Mouse (Mus musculus) midbrain, embryonic 11.5 days (tissue): ENCODE measurements at regions not wholly inside any gene's neighbourhood (a gene's known extent, or its start where the extent isn't known, plus 50 kb on each side); places are given as distances from the start of the nearest gene placed in this dataset.
A peak's percentile ranks its signal among the peaks of the same experiment; 100 is the strongest.

ENCODE experiments used
- ATAC-seq: fragments of 200-750 bp; cut with Nextera tagmentation; 2 replicates; pipeline ENCODE4 v1.8.0; 2017; ENCODE audit warnings: moderate TSS enrichment, moderate library complexity; ENCODE audit not compliant: low FRiP score
- DNase-seq: peaks from one replicate; pipeline ENCODE4 v3.0.0; 2015; ENCODE audit warnings: low spot score; ENCODE audit errors: missing footprints
- H3K27ac ChIP-seq: fragments of 300-500 bp; sonication (generic); 2 replicates; pipeline ENCODE4 v1.5.1; 2014; ENCODE audit warnings: low read depth, low read length
- H3K27me3 ChIP-seq: fragments of 300-500 bp; sonication (generic); 2 replicates; pipeline ENCODE4 v1.6.1; 2014; ENCODE audit warnings: mild to moderate bottlenecking, low read length, moderate library complexity, mixed read lengths; ENCODE audit not compliant: control insufficient read depth, insufficient read depth
- H3K36me3 ChIP-seq: fragments of 300-500 bp; sonication (generic); 2 replicates; pipeline ENCODE4 v1.6.1; 2014; ENCODE audit warnings: mild to moderate bottlenecking, low read length, moderate library complexity, mixed read lengths; ENCODE audit not compliant: control insufficient read depth, insufficient read depth
- H3K4me1 ChIP-seq: fragments of 300-500 bp; sonication (generic); 2 replicates; pipeline ENCODE4 v1.6.1; 2014; ENCODE audit warnings: low read length; ENCODE audit not compliant: control insufficient read depth, insufficient read depth
- H3K4me2 ChIP-seq: fragments of 300-500 bp; sonication (generic); 2 replicates; pipeline ENCODE4 v1.6.1; 2014; ENCODE audit warnings: mild to moderate bottlenecking, moderate library complexity
- H3K4me3 ChIP-seq: fragments of 300-500 bp; sonication (generic); 2 replicates; pipeline ENCODE4 v1.5.1; 2014; ENCODE audit warnings: low read depth, low read length
- H3K9ac ChIP-seq: fragments of 300-500 bp; sonication (generic); 2 replicates; pipeline ENCODE4 v1.6.1; 2014; ENCODE audit warnings: low read length
- H3K9me3 ChIP-seq: fragments of 300-500 bp; sonication (generic); 2 replicates; pipeline ENCODE4 v1.6.1; 2016; ENCODE audit warnings: low read length; ENCODE audit not compliant: control insufficient read depth
- WGBS: fragments of 180-500 bp; shearing (Covaris S2); extraction: QIAGEN DNeasy Blood & Tissue Kit; methylation state at CpG from one replicate; pipeline ENCODE4 v1.1.7; 2014; 5-methylcytosine and 5-hydroxymethylcytosine counted together

DNA sequence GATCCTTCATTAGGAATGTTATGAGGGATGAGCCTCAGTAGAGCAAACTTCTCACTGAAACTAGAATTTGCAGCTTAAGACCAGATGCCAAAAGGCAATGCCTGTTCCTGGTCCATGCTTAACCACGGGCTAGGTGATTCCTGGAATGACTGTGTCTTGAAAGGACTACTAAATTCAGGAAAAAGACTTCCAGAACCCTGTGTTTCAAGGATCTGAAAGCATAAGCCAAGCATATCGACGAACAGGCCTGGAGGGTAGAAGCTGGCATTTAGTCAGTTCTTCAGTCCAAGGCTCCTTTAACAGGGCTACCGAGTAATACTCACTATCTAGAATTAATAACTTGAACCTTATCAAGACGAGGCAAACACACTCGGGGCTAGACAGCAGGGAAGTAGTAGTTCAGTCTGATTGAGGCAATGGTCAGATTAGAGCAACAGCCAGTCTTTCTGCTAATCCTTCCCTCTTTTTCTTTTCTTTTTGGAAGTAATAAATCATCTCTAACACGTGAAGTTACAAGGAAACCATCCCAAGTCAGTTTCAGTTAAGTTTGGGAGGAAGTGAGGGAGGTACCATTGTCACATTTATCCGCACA lies 134.9 kb upstream of the Bmp2 start:
- Histone ChIP-seq H3K27me3 (no peaks in the 10 kb centered on the region), H3K9ac (no peak overlapping the region), H3K36me3 (no peaks in the 10 kb centered on the region), H3K4me1 (no peaks in the 10 kb centered on the region), H3K4me3 (no peak overlapping the region), H3K27ac (no peak overlapping the region), H3K9me3 (no peaks in the 10 kb centered on the region), H3K4me2 (no peak overlapping the region)
- ATAC-seq = no peak
- 85% methylated on average over 8 of the region's 8 CpGs for WGBS
- peak; percentile 77 for DNase-seq

DNA sequence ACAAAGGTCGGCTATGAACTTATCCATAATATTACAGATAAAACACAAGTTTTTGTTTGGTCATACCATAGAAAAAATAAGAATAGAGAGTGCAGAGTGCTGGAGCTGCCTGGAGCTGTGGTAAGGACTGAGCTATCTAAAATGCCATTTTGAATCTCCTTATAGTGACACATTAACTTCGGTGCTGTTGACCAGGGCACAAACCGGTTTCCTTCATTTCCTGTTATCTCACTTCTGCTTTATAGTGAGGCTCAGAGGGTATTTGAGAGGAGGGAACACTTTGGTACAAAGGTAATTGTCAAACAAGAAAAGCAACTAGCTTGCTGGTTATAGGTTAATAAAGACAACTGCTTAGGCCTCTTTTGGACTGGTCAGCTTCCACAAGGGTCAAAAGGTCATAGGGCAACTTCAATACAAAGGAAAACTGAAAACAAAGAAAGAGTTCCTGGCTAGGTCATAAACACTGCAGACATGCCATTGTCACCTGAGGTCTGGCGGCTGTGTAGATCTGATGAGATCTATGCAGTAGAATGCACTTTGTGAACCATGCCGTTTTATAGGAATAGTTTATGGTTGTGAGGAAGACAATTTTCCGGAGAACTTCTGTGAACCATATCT lies 132.2 kb upstream of the Bmp2 start:
- H3K4me3 ChIP-seq = no peak overlapping the region
- H3K4me2 ChIP-seq = no peak overlapping the region
- ATAC-seq = no peak
- H3K27ac ChIP-seq = no peak overlapping the region
- no peaks in the 10 kb centered on the region for H3K27me3 ChIP-seq
- H3K9me3 ChIP-seq = no peaks in the 10 kb centered on the region
- no peaks in the 10 kb centered on the region for H3K4me1 ChIP-seq
- WGBS = 75% methylated on average over 6 of the region's 6 CpGs
- DNase-seq = no peak
- H3K9ac ChIP-seq = no peak overlapping the region
- no peaks in the 10 kb centered on the region for H3K36me3 ChIP-seq

DNA sequence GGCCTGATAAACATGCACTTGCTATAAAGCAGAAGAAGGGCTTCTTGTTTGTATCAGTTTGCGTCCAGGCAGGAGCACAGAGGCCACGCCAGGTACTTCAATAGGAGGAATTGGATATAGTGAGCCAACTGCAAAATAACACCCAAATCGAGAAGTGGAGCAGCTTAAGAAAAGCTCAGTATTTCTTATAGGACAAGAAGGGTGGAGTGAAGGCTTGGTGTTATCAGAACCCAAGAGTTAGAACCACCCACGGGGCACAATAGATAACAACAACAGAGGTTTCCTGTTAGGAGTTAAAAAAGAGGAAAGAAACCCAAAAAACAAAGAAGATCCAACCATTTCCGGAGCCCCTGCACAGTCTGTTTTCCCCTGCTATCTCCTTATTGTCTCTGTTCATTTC lies 126.4 kb upstream of the Bmp2 start:
- ATAC-seq (no peak), DNase-seq (no peak)
- no peak overlapping the region for H3K4me2 ChIP-seq
- H3K9me3 ChIP-seq = no peaks in the 10 kb centered on the region
- H3K27me3 ChIP-seq = no peaks in the 10 kb centered on the region
- H3K4me3 ChIP-seq = no peak overlapping the region
- H3K36me3 ChIP-seq = no peaks in the 10 kb centered on the region
- WGBS = 86% methylated on average over 5 of the region's 5 CpGs
- H3K27ac ChIP-seq = no peak overlapping the region
- no peak overlapping the region for H3K9ac ChIP-seq
- H3K4me1 ChIP-seq = no peaks in the 10 kb centered on the region

DNA sequence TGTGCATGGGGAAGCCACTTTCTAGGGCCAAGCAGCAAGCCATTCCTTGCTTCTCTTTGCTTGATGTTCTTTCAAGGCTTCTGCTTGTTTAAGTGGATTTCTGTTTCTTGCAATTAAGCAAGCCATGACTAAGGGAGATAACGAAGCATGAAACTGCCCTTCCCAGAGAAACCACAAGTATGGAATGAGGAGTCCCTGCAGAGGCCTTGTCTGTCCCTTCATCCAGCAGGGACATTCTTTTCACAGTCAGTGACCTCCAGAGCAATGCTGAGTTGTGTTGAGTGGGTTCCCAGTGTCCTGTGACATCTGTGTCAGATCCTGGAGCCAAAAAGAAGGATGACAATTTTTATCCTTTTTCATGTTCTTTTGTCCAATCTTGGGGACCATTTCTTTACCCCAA lies 124.9 kb upstream of the Bmp2 start:
- H3K27me3 ChIP-seq = no peaks in the 10 kb centered on the region
- H3K4me1 ChIP-seq = no peaks in the 10 kb centered on the region
- ATAC-seq = no peak
- no peaks in the 10 kb centered on the region for H3K36me3 ChIP-seq
- no peaks in the 10 kb centered on the region for H3K9me3 ChIP-seq
- no peak overlapping the region for H3K27ac ChIP-seq
- WGBS = 55% methylated on average over 1 of the region's 1 CpGs
- no peak overlapping the region for H3K4me2 ChIP-seq
- no peak overlapping the region for H3K4me3 ChIP-seq
- no peak overlapping the region for H3K9ac ChIP-seq
- no peak for DNase-seq

DNA sequence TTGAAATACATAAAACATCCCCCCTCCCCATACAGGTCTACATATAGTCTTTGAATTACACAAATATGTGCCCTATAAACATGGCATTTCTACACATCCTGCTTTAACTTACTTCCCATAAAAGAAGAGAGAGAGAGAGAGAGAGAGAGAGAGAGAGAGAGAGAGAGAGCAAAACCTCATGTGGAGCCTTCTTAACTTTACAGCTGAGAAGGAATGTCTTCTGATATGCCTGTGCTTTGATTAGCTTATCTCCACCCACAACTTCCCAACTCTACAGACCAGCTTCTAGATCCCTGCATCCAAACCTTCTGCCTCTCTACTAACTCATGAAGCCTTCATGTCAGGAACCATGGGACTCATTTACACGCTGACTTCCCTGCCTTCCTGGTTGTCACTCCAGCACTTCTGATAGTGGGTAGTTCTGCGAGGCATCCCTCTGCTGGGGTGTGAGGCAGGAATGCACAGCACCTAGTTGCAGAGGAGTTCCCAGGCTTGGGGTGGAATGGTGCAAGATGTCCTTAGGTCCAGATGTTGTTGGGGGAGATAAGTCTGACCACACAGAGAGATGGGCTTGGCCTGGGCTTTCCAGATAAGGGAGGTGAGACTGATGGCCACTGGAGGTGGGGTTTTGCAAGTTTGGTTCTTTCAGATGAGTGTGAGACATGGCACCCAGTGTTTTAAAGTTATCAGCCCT lies 122.4 kb upstream of the Bmp2 start:
- no peak overlapping the region for H3K27ac ChIP-seq
- H3K4me2 ChIP-seq = no peak overlapping the region
- ATAC-seq = 0 out of 2 replicates have a peak, but pooled peaks have one; percentile 22
- WGBS = 92% methylated on average over 2 of the region's 2 CpGs
- no peaks in the 10 kb centered on the region for H3K27me3 ChIP-seq
- H3K9ac ChIP-seq = no peak overlapping the region
- no peaks in the 10 kb centered on the region for H3K9me3 ChIP-seq
- DNase-seq = no peak
- no peaks in the 10 kb centered on the region for H3K4me1 ChIP-seq
- H3K4me3 ChIP-seq = no peak overlapping the region
- no peaks in the 10 kb centered on the region for H3K36me3 ChIP-seq

DNA sequence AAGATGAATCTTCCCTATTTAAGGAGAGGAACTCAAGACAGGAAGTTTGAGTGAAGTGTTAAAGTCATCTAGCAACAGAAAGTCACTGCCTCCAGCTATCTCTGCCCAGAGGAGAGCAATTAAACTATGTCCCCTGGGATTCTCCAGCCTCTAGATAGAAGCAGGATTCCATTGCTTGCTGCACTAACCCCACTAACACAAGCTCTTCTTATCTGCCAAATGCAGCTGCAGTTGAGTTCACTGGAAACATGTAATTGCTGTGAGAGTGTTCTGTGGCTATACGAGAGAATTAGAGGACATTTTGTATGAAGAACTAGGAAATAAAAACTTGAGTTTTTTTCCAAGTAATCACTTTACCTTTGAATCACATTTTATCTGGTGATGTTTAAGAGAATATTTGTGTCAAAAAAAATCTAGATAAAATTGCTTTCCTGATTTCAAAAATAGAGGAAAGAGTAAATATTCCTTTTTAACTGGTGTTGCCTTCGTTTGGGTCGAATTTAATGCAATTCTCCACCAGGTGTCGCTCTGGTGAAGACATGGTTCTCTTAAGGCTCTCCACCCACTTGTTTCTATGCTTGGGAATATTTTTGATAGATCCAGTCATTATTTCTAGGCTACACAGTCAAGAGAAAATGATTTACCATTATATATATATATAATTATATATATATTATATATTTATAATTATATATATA lies 121.1 kb upstream of the Bmp2 start:
- no peak for ATAC-seq
- Histone ChIP-seq H3K9ac (no peak overlapping the region), H3K4me1 (no peaks in the 10 kb centered on the region), H3K4me2 (no peak overlapping the region), H3K27ac (no peak overlapping the region), H3K4me3 (no peak overlapping the region), H3K36me3 (no peaks in the 10 kb centered on the region), H3K9me3 (no peaks in the 10 kb centered on the region), H3K27me3 (no peaks in the 10 kb centered on the region)
- 47% methylated on average over 4 of the region's 4 CpGs for WGBS
- peak; percentile 81 for DNase-seq

DNA sequence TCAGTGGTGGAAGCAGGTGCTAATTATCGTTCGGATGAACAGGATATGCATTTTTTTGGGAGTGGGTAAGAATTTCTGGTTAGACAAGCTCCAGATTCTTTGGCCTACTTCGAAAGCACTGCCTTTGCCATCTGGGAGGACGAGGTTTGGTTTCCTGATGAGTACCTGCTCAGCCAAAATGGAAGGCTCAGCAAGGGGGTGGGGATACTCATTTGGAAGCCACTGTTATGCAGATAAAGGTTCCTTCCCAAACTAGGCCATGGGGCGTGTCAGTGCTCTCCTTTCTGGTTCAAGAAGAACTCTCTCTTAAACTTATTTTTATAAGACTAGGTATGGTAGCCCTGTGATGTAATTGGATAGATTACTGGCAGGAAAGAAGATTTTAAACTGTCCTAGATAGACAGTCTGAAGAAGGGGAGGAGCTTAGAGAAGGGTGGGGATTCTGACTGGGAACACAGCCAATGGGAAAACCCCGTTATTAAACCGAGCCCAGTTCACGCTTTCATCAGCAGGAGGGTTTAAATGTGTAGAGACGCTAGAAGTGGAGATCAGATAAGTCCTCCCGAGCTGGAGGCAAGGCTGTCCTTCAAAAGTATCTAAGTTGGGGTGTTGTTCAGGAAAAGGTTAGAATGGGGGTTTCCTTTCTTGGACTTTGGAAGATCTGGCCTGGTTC lies 119.7 kb upstream of the Bmp2 start:
- H3K36me3 ChIP-seq = no peaks in the 10 kb centered on the region
- H3K4me2 ChIP-seq = no peak overlapping the region
- no peak overlapping the region for H3K9ac ChIP-seq
- H3K4me3 ChIP-seq = no peak overlapping the region
- no peaks in the 10 kb centered on the region for H3K4me1 ChIP-seq
- no peak overlapping the region for H3K27ac ChIP-seq
- ATAC-seq (no peak), DNase-seq (no peak)
- no peaks in the 10 kb centered on the region for H3K27me3 ChIP-seq
- H3K9me3 ChIP-seq = no peaks in the 10 kb centered on the region
- WGBS = 84% methylated on average over 10 of the region's 10 CpGs

DNA sequence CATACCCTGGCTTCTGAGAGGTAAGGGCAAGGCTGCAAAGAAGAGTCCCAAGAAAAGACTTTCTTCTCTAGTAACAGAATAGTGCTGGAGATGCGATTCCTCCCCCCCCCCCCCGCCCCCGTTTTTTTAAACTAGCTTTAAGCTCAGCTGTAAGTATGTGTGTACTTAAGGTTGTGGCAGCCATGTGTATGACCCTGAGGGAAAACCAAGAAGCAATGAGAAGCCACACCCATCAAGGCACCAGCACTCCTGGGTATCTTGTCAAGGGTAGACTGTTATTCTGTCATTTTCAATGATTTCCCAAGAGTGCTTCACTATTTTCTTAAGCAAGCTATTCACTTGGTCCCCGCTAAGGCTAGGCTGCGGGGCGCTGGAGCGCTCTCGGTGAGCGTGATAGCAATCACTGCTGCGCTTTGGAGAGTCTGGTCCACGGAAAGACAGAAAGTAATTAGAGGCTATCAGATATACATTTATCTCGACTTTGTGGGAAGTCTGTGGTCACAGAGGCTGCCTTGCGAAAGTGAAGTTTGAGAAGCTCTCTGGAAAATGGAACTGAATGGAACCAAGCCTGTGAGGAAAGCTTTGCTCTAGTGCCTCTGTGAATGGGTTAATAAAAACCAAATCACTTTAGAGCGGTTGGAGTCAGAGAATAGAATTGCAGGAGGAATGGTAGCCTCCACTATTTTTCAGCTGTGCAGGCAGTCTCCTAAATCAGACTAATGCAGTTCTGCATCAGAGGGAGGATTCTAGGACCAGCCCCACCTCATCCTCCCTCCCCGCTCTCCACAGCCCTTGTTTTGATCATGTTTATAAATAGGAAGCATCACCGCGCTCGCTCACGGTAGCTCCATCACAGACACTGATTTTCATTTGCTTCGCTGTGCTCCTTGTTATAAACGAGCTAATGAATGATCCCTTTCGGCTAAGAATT lies 114.8 kb upstream of the Bmp2 start:
- 83% methylated on average over 22 of the region's 22 CpGs for WGBS
- H3K9ac ChIP-seq = no peak overlapping the region
- no peaks in the 10 kb centered on the region for H3K9me3 ChIP-seq
- ATAC-seq = no peak
- no peaks in the 10 kb centered on the region for H3K36me3 ChIP-seq
- no peak overlapping the region for H3K4me2 ChIP-seq
- no peaks in the 10 kb centered on the region for H3K27me3 ChIP-seq
- H3K4me3 ChIP-seq = no peak overlapping the region
- no peaks in the 10 kb centered on the region for H3K4me1 ChIP-seq
- DNase-seq = no peak
- H3K27ac ChIP-seq = no peak overlapping the region
